Mouse (Mus musculus): ENCODE data around the gene Plcb3.

The Plcb3 gene

GRCm38 (mm10) chr19:6904846-6905245 lies 71.4 kb downstream of the Plcb3 start:
- no peak for DNase-seq (ENCODE audit: low read depth, low spot score)

- no peak for DNase-seq (ENCODE audit: low read depth, low spot score)
Observed at GRCm38 (mm10) chr19:6903031-6903430, 73.2 kb downstream of the Plcb3 start.

Measured in forelimb bud, embryonic 11.5 days (tissue).